Mouse (Mus musculus) small intestine, adult 2 months (tissue): Measurements from ENCODE around the gene Tgfa.

Experiments
- CTCF ChIP-seq: fragments of 200-500 bp; IDR thresholded peaks from 2 replicates; pipeline ENCODE4 v1.5.1; 2012; ENCODE audit warnings: low read depth, mild to moderate bottlenecking, control low read depth, inconsistent platforms, low read length, moderate library complexity, mixed read lengths; ENCODE audit not compliant: insufficient replicate concordance, insufficient read length; ENCODE audit errors: extremely low read depth
- POLR2A ChIP-seq: fragments of 200-500 bp; IDR thresholded peaks from 2 replicates; pipeline ENCODE4 v1.6.1; 2012; ENCODE audit warnings: low read depth, mild to moderate bottlenecking, control low read depth, inconsistent platforms, low read length, moderate library complexity

DNA sequence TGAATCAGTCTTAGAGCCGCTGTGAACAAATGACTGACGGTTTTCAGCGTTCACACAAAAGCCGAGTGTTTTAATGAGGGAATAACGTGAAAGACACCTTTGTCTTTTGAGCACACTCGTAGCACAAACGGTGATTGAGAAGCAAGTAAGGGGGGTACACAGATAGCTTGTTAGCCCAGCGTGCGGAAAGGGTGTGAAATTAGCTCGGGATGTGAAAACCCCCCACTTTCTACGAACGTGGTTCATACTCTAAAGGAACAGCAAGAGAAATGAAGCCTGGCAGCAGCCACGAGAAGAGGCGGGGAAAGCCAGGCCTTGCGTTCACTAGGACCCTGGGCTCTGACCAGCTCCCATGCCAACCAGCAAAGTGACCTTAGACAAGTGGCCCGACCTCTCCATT is 54.0 kb downstream of the Tgfa start:
- TF ChIP-seq CTCF (no peak), POLR2A (no peak)
